Mouse (Mus musculus) forebrain, embryonic 14.5 days (tissue): ENCODE measurements around the gene Ptprf. TPM values are rescaled to one million over a fixed set of nuclear protein-coding genes. Genes with fewer than 3 reads are reported as not detected.

Source experiments
- ATAC-seq: fragments of 200-750 bp; cut with Nextera tagmentation; 2 replicates; pipeline ENCODE4 v1.8.0; 2017; ENCODE audit warnings: mild to moderate bottlenecking, moderate library complexity
- DNase-seq: peaks from one replicate; pipeline ENCODE4 v3.0.0-alpha.2; 2015; ENCODE audit warnings: low spot score
- H3K27ac ChIP-seq: fragments of 300-500 bp; sonication (generic); 2 replicates; pipeline ENCODE4 v1.5.1; 2014; ENCODE audit warnings: low read depth, mild to moderate bottlenecking, control low read depth, low read length, moderate library complexity
- H3K27me3 ChIP-seq: fragments of 300-500 bp; sonication (generic); replicated peaks from 2 replicates; pipeline ENCODE4 v1.6.1; 2014; ENCODE audit warnings: low read length, control low read depth, mixed read lengths; ENCODE audit not compliant: control insufficient read depth, insufficient read depth
- H3K36me3 ChIP-seq: fragments of 300-500 bp; sonication (generic); 2 replicates; pipeline ENCODE4 v1.6.1; 2014; ENCODE audit warnings: low read length, control low read depth; ENCODE audit not compliant: control insufficient read depth, insufficient read depth
- H3K4me1 ChIP-seq: fragments of 300-500 bp; sonication (generic); 2 replicates; pipeline ENCODE4 v1.6.1; 2014; ENCODE audit warnings: antibody characterized with exemption, low read length, control low read depth; ENCODE audit not compliant: control insufficient read depth, insufficient read depth
- H3K4me2 ChIP-seq: fragments of 300-500 bp; sonication (generic); 2 replicates; pipeline ENCODE4 v1.6.1; 2014; ENCODE audit warnings: mild to moderate bottlenecking, control low read depth, low read length
- H3K4me3 ChIP-seq: fragments of 300-500 bp; sonication (generic); 2 replicates; pipeline ENCODE4 v1.5.1; 2014; ENCODE audit warnings: low read depth, low read length, control low read depth
- H3K9ac ChIP-seq: fragments of 300-500 bp; sonication (generic); 2 replicates; pipeline ENCODE4 v1.6.1; 2014; ENCODE audit warnings: mild to moderate bottlenecking, low read length, control low read depth, moderate library complexity
- H3K9me3 ChIP-seq: fragments of 300-500 bp; sonication (generic); replicated peaks from 2 replicates; pipeline ENCODE4 v1.6.1; 2016; ENCODE audit warnings: low read length, control low read depth, mixed read lengths; ENCODE audit not compliant: control insufficient read depth
- WGBS: fragments of 180-500 bp; shearing (Covaris S2); extraction: QIAGEN DNeasy Blood & Tissue Kit; methylation state at CpG from one replicate; pipeline ENCODE4 v1.1.7; 2014; 5-methylcytosine and 5-hydroxymethylcytosine counted together
- microRNA-seq: library from miRNA; unstranded; fragments of <30 nt; microRNA quantifications from one replicate; pipeline ENCODE4, GENCODE M21; 2016
- polyA plus RNA-seq: library from polyadenylated mRNA; unstranded; fragments of >200 nt; fragmentation: Nextera tagmentation; extraction: Ambion mirVana; gene quantifications from 2 replicates; pipeline ENCODE4 v1.2.1, GENCODE M21; 2014

The Ptprf gene
- polyA plus RNA-seq, 1 experiment from 2014 or later, result 42.0 TPM

DNA sequence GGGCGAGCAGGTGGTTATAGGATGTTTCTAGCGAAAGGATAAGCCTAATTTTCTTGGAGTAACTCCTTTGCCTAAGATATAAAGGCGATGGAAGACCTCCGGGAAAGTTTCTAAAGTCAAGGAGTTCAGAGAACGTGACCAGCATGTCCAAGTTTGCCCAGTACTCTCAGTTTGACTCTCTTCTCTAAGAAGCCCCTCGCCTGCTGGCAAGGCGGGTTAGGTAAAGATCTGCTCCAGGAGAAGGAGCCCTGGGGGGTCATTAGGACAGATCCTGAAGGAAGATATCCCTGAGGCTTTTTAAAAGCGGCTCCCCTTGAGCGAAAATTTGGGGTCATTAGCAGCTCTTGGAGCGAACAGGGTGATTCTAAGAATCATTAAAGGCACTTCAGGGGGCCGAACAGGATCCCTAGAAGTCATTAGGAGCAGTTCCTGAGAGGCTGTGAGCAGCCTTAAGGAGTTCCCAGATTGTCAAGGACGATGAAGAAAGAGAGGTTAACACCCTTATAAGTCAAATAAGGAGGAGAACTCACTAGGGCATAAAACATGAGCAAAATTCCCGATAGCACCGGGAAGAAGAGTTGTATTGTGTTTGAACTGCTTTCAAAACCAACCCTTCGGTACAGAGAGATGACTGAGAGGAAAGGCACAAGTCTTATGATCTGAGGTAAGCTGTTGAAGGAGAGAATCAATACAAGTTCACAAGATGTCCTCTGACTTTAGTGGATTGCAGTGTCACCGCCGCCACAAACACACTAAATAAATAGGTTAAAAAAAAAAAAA lies 110.7 kb downstream of the Ptprf start:
- peak; percentile 3 for ATAC-seq
- DNase-seq, result no peak

DNA sequence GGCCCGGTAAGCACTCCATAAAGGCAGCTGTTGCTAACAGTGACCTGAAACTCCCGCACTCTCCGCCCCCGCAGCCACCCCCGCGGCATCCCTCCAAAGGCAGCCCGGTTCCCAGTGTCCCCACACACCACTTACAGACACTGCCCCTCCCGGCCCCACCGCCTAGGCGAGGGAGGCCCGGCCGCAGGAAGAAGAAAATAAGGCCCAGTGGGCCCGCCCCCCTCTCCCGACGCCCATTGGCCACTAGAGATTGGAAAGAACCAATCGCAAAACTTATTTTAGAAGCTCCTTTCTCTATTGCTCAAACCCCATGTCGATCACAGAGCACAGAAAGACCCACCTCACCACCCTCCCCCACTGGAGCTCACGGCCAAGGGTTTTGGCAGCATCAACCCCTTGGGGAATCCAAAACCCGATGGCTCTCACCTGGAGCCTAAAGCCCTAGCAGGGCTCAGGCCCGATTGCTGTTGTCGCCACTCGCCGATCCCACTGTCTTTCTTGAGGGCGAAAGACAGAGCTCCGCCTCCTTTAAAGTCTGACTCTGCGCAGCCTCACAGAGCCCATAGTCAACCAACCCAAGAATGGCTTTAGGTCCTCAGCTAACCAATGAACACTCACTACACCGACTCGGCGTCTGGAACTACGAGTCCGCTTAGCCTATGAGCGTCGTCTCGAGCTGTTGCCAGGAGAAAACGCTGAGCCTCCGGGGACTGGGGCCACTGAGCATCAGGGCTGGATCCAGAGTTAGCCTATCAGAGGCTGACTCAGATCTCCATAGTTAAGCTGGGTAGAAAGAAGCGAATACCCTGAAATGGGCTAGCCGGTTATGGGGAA lies 111.5 kb downstream of the Ptprf start, which contains the start of gene Kdm4a:
Gene Kdm4a, minus strand, starts transcription at position 577 of the 834 bp plus-strand sequence.
- ATAC-seq, result peak; percentile 99
- under 1% methylated on average over 38 of the region's 38 CpGs for WGBS
- Histone ChIP-seq H3K36me3 (peaks cover 28% of the 10 kb centered on the region), H3K4me3 (peak within 1 kb of the TSS; percentile 73), H3K4me2 (peak within 1 kb of the TSS; percentile 71), H3K27me3 (no peaks in the 10 kb centered on the region), H3K9me3 (no peaks in the 10 kb centered on the region), H3K9ac (peak within 1 kb of the TSS; percentile 82), H3K27ac (peak within 1 kb of the TSS; percentile 96), H3K4me1 (peaks cover 9% of the 10 kb centered on the region)
- DNase-seq, result peak; percentile 100

More for the DNA sequence above, 110.7 kb downstream of the Ptprf start:
- peak overlapping the region; percentile 73 for H3K4me3 ChIP-seq
- peak overlapping the region; percentile 81 for H3K27ac ChIP-seq
- H3K4me2 ChIP-seq, result peak overlapping the region; percentile 50
- peaks cover 9% of the 10 kb centered on the region for H3K4me1 ChIP-seq
- H3K27me3 ChIP-seq, result no peaks in the 10 kb centered on the region
- peak overlapping the region; percentile 18 for H3K9ac ChIP-seq
- no peaks in the 10 kb centered on the region for H3K9me3 ChIP-seq
- WGBS, result 10% methylated on average over 17 of the region's 17 CpGs
- peaks cover 20% of the 10 kb centered on the region for H3K36me3 ChIP-seq

DNA sequence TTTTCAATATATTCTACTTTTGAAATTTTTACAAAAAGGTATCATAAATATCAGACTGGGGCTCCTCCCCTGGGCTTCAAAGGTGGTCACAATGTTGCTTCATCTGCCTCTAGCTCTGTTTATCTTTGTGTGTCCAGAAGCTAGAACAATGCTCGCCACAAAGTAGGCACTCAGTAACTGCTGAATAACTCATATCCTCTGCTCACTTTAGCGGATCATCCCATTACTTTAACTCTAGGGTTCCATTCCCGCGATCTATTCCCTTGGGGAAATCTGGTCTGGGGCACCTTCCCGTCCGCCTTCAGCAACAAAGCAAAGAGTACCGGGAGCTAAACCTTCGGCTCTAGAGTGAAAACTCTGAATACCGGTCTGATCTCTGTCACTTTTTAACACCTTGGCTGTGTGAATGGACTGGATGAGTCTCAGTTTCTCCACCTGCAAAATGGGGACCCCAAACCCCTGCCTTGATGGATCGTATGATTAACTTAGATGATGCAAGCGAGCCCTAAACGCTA lies 112.2 kb downstream of the Ptprf start:
- Histone ChIP-seq H3K36me3 (peaks cover 35% of the 10 kb centered on the region), H3K4me2 (peak overlapping the region; percentile 71), H3K9me3 (no peaks in the 10 kb centered on the region), H3K4me3 (peak overlapping the region; percentile 73), H3K27ac (peak overlapping the region; percentile 96), H3K27me3 (no peaks in the 10 kb centered on the region), H3K9ac (peak overlapping the region; percentile 82), H3K4me1 (peaks cover 9% of the 10 kb centered on the region)
- DNase-seq (no peak), ATAC-seq (no peak)
- WGBS, result 1% methylated on average over 12 of the region's 12 CpGs

DNA sequence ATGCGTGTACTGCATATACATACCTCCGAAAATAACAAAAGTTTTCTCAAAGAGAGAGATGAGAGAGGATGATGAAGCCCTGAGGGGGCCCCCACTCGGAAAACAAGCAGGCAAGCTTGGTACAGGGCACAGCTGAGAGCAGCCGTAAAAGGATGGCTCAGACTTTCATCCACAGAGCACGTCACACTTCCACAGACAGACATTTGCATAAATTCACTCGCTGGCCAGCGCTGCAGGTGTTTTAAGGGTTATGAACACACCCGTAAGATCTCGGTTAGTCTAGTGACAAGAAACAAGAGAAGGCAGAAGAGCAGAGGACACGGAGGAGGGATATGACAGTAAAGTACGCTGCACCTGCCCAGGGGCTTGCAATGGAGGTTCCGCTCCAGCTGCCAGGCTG lies 118.7 kb downstream of the Ptprf start:
- H3K36me3 ChIP-seq, result peaks cover 99% of the 10 kb centered on the region
- H3K4me3 ChIP-seq, result no peak overlapping the region
- WGBS, result 95% methylated on average over 12 of the region's 12 CpGs
- no peaks in the 10 kb centered on the region for H3K27me3 ChIP-seq
- H3K4me1 ChIP-seq, result no peaks in the 10 kb centered on the region
- H3K9me3 ChIP-seq, result no peaks in the 10 kb centered on the region
- H3K27ac ChIP-seq, result no peak overlapping the region
- H3K4me2 ChIP-seq, result no peak overlapping the region
- no peak overlapping the region for H3K9ac ChIP-seq
- ATAC-seq (no peak), DNase-seq (no peak)

DNA sequence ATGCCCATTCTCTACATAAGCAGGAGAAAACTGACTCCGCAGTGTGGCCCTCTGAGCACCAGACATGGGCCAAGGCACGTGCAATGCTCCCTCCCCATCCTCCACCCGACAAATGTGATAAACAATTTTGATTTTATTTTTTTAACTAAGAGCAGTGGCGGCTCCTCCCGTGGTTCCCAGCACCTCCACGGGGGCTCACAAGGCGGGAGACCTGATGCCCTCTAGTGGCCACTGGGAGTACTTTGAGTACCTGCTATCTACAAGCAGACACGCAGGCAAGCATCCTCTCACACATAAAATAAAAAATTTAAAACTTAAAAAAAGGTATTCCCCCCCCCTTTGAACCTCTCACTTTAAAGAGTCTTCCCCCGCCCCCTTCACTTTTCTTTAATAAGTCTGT lies 120.2 kb downstream of the Ptprf start:
- DNase-seq (peak; percentile 30), ATAC-seq (no peak)
- H3K4me2 ChIP-seq, result no peak overlapping the region
- no peaks in the 10 kb centered on the region for H3K4me1 ChIP-seq
- H3K9ac ChIP-seq, result no peak overlapping the region
- H3K27ac ChIP-seq, result no peak overlapping the region
- H3K27me3 ChIP-seq, result no peaks in the 10 kb centered on the region
- H3K36me3 ChIP-seq, result peaks cover 99% of the 10 kb centered on the region
- no peak overlapping the region for H3K4me3 ChIP-seq
- H3K9me3 ChIP-seq, result no peaks in the 10 kb centered on the region
- WGBS, result 86% methylated on average over 9 of the region's 9 CpGs

DNA sequence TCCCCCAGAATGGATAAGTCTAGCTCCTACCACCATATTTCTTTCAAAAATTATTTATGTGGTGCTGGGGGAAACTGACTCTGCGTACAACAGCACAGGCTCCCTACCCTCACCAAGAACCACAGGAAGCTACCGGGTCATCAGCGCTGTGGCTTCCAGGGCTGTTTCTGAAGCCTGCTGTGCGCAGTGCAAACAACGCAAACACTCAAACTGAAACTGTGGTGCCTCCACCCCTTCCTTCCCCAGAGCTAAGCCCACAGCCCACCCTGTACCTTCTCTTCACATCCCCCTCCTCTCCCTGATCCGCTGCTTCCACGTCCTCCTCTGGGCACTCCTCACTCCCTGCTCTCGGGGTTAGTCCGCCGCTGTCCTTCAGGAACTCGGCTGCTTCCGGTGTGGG lies 129.1 kb downstream of the Ptprf start:
- WGBS, result 96% methylated on average over 12 of the region's 12 CpGs
- Histone ChIP-seq H3K4me2 (no peak overlapping the region), H3K4me3 (no peak overlapping the region), H3K27me3 (no peaks in the 10 kb centered on the region), H3K36me3 (peaks cover 97% of the 10 kb centered on the region), H3K27ac (no peak overlapping the region), H3K4me1 (no peaks in the 10 kb centered on the region), H3K9me3 (no peaks in the 10 kb centered on the region), H3K9ac (no peak overlapping the region)
- DNase-seq (no peak), ATAC-seq (no peak)

Small RNA genes lying within 50 kb of the gene (microRNA-seq; reads per million reads assigned to microRNA genes)
- gene Mir7226, result 2.5 reads per million, percentile 16 among the genes with 10 or more reads in this experiment

Other genes with a start within 250 kb of the Ptprf start
- 10.0 and 11.3 TPM in 2 replicates for gene St3gal3, start 156.5 kb downstream of the Ptprf start, polyA plus RNA-seq
- 51.4 and 66.7 TPM in 2 replicates for gene Kdm4a, start 111.4 kb downstream of the Ptprf start, polyA plus RNA-seq
- 8.0 and 10.0 TPM in 2 replicates for gene Szt2, start 117.9 kb upstream of the Ptprf start, polyA plus RNA-seq
- gene Med8, start 117.9 kb upstream of the Ptprf start, polyA plus RNA-seq, result 119 TPM in 2 replicates
- gene Elovl1, start 136.7 kb upstream of the Ptprf start, polyA plus RNA-seq, result 26.1 and 28.9 TPM in 2 replicates
- 116 and 151 TPM in 2 replicates for gene Cdc20, start 145.9 kb upstream of the Ptprf start, polyA plus RNA-seq
- 0.18 and 0.22 TPM in 2 replicates for gene Mpl, start 166.1 kb upstream of the Ptprf start, polyA plus RNA-seq
- gene Tie1, start 198.7 kb upstream of the Ptprf start, polyA plus RNA-seq, result 10.8 and 12.4 TPM in 2 replicates
- not detected in 2 replicates for gene 2610528J11Rik, start 235.6 kb upstream of the Ptprf start, polyA plus RNA-seq